Mouse (Mus musculus) ovary, adult 18-20 months (tissue): ENCODE measurements at regions not wholly inside any gene's neighbourhood (a gene's known extent, or its start where the extent isn't known, plus 50 kb on each side); places are given as distances from the start of the nearest gene placed in this dataset.
"Not testable (repeated sequence)": the region's sequence is repeated elsewhere in the genome, so short reads cannot be mapped to it uniquely, and the experiment has no call there.

Experiments used
- DNase-seq: peaks from one replicate; pipeline ENCODE4 v3.0.0; 2022; ENCODE audit warnings: low spot score, mixed read lengths

DNA sequence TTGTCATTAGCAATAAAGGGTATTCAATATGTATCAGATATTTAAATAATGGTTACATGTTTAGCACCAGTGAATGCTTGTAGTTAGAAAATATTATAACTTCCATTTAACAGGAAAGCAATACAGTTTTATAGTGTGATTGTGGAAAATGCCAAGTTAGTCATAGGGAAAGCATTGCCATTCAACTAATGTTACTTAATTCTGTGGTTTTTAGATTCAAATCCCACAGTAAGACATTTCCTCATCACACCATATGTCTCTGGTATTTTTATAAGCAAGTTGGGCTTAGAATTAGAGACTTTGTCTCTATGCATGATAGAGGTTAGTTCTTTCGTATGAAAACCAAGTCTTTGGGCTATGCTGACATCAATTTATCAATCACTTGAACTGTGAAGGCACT is 133.0 kb downstream of the Prr30 start:
- no peak for DNase-seq

- no peak for DNase-seq
These were observed 143.3 kb downstream of the Prr30 start for GRCm38 (mm10) chr14:101056874-101057273.

DNA sequence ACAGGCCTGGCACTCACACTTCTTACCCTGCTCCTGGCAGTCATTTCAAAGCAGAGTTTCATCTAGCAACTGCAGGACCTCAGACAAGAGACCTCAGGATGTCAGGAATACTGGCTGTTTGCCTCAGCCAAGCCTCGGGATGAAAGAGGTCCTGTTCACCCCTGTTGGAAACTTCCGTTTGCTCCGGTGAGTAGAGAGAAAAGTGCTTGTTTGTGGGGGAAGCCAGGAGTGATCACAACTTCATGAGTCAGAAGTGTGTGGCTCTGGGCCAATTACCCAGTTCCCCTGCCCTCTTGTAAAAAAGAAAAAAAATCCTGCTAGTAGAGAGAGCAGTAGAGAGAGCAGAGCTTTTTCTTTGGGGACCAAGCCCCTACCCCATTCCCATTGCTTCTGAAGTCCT is 144.2 kb downstream of the Prr30 start:
- peak; percentile 1 for DNase-seq

DNA sequence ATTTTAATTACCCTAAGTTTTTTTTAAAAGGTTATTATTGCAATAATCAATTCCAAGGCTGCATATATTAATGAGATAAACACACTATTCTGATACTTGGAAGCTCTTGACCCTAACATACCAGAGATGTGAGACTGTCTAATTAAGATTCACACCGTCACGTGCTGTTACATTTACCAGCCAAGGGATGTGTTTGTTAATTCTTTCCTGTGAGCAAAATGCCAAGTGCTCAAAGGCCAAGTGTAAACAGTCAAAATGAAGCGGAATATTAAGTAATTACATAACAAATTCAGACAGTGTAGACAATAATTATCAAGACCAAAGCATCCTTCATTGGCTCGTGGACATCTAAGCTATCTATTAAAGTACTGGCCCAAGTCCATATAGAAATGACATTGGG is 145.3 kb downstream of the Prr30 start:
- DNase-seq, result no peak

DNA sequence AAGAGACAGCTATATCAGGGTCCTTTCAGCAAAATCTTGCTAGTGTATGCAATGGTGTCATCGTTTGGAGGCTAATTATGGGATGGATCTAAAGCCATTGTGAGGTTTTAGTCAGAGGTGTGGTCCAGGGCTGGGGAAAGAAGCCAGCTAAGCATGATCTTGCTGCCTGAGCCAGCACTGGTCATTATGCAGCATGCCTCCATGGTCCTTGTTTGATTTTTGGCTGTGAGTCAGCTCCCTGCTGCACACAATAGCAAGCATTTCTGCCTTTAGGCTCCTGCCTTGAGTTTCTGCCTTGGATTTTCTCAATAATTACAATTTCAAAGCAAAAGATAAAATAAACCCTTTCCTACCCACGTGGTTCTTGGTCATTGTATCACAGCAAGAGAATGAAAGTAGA is 147.4 kb downstream of the Prr30 start:
- no peak for DNase-seq

GRCm38 (mm10) chr14:101050212-101050611 is 149.9 kb downstream of the Prr30 start:
- no peak for DNase-seq

GRCm38 (mm10) chr14:101049664-101050203 is 150.4 kb downstream of the Prr30 start:
- no peak for DNase-seq

GRCm38 (mm10) chr14:101043494-101043893 is 156.6 kb downstream of the Prr30 start:
- no peak for DNase-seq

DNA sequence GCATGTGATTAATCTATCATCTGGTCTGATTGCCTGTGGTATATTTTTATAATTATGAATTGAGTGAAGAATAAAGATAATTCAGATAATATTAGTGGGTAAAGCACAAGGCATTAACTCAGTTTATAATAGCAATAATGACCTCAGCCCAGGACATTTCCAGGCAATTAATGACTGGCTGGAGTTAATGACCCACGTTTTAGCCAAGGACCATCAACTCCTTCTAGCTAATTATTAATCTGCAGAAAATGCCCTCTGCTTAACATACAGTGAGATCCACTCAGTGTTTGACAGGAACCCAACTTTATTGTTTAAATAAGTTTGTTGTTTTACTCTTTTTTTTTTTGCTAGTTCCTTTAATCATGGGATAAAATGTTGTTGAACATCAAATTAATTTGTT is 199.1 kb downstream of the Prr30 start:
- DNase-seq, result no peak

GRCm38 (mm10) chr14:100980754-100981153 is 219.4 kb downstream of the Prr30 start:
- DNase-seq, result no peak

- no peak for DNase-seq
These were observed 221.6 kb downstream of the Prr30 start for GRCm38 (mm10) chr14:100978515-100978914.

DNA sequence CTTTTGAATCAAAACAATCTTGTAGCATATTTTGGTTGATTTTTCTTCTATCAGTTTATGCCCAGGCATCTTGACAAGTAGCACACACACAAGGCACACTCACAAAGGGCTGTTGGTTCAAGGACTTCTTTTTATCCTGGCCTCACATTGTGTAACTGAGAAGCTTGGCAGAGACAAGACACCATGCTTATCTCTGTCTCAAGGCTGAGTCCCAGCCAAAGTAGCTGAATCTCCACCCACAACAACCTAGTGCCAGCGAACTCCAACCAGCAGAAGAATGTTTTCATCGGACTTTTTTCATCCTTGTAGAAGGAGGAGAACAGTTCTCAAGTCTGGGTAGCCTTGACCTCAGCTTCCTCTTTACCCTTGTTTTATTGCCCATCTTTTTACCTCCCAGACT is 229.2 kb downstream of the Prr30 start:
- DNase-seq, result peak; percentile 92

DNA sequence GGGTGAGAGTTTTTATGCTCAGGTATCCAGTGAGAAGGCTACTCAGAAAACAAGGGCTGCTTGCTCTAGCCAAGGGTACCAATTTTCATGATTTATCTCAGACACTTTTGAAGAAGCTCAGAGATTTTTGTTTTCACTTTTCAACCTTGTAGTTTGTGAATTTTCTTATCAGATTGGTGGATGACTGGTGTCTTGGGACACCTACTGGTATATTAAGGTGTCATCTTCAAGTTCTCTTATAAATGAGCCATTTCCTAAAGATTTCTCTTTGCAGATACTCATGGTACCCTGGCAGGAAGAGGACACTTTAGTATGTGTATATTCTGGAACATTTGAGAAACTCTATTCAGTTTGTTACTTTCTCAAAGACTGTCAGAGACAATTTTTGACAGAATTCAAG is 239.9 kb downstream of the Prr30 start:
- no peak for DNase-seq

DNA sequence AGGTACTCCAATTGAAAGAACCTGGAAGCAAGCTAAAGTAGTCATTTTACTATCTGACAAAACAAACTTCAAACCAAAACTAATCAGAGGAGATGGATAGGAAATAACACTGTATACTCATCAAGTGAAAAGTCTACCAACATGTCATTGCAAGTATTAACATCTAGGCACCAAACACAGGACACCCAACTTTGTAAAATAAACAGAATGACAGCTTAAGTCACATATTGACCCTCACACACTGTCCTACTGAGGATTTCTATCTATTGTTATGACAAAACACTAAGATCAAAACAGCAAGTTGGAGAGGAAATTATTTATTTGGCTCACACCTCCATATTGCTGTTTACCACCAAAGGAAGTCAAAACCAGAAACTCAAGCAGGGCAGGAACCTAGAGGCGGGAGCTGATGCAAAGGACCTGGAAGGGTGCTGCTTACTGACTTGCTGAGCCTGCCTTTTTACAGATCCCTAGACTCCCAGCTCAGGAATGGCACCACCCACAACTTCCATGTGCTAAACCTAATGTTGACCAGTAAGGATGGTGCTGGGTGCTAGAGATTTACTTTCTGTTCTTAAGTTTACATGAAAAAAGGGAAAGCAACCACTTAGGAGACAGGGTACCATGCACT is 244.2 kb downstream of the Prr30 start:
- DNase-seq, result no peak

DNA sequence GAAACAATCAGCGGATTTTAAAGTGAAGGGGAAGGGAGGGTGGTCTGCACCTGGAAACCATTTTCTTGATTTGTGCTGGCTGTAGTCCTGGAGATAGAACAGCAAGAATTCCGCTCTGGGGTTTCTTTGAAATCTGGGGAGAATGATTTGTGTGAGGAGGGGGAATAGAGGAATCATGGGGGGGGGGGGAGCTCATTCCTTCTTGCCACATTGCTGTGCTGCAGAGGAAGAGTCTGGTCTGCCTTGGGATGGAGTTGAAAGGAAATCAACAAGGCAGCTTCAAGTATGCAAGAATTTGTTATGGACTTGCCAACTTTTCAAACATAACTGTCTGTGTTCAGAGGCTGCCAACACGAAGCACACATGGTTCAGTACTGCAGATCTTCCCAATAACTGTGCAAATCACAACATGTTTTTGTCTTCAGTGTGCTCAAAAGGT is 249.4 kb downstream of the Prr30 start:
- DNase-seq, result no peak

- DNase-seq, result not testable (repeated sequence)
These were observed 252.5 kb downstream of the Prr30 start for GRCm38 (mm10) chr14:100947625-100948024.

DNA sequence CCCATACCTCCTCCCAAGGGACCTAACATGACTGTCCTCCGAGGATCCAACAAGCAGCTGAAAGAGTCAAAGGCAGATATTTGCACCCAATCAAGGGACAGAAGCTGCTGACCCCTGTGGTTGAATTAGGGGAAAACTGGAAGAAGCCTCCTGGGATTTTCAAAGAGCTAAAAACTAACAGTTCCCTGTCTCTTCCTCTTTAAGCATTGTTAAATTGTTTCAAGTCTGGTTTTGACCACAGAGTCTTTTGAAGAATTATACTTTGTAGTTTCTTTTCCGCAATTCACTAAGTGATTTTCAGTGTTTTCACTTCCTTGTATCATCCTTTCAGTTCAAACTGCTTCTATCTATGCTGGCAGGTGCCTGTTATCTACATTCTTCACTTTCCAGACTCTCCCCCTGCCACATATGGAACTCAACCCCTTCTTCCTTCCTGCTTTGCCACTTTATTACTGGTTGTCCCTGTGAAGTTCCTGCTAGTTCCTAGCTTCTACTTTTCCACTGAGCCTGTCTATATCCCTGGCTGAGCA is 262.7 kb downstream of the Prr30 start:
- DNase-seq, result no peak

DNA sequence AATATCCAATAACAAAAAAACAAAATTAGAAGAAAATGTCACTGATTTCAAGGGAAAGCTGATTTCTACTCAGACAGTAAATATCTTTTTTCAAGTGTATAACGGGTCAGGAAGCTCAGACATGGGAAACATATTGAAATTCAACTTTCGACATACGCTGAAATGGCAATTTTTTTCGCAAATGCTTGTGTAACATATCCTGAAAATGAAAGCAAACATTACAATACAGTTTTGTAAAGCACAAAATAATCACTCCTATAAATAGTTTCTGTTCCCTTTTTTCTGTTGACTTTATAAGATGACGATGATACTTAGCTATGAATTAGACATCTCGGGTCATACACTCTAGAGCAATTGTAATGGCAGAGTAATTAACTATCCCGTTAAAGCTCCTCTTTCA is 265.6 kb downstream of the Prr30 start:
- no peak for DNase-seq

GRCm38 (mm10) chr14:100924880-100925279 is 275.2 kb downstream of the Prr30 start:
- no peak for DNase-seq

- no peak for DNase-seq
These were observed 299.9 kb downstream of the Prr30 start for GRCm38 (mm10) chr14:100900221-100900620.

DNA sequence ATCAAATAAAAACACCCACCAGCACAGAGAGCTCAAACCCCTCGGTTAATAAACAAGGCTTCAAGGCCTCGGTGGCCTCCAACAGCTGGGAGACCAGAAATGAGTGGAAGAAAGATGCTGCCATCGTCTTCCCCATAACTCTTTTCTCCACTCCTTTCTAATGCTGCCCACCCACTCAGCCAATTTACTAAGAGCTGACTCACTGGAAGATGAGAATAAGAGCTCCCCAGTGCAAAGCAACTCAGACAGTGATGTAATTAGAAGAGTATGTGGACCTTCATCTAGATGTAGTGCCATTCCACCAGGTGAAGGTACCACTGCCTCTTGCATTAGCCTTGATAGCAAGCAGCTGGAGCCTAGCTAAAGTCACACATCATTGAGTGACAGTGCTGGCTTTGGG is 301.1 kb downstream of the Prr30 start:
- DNase-seq, result no peak

DNA sequence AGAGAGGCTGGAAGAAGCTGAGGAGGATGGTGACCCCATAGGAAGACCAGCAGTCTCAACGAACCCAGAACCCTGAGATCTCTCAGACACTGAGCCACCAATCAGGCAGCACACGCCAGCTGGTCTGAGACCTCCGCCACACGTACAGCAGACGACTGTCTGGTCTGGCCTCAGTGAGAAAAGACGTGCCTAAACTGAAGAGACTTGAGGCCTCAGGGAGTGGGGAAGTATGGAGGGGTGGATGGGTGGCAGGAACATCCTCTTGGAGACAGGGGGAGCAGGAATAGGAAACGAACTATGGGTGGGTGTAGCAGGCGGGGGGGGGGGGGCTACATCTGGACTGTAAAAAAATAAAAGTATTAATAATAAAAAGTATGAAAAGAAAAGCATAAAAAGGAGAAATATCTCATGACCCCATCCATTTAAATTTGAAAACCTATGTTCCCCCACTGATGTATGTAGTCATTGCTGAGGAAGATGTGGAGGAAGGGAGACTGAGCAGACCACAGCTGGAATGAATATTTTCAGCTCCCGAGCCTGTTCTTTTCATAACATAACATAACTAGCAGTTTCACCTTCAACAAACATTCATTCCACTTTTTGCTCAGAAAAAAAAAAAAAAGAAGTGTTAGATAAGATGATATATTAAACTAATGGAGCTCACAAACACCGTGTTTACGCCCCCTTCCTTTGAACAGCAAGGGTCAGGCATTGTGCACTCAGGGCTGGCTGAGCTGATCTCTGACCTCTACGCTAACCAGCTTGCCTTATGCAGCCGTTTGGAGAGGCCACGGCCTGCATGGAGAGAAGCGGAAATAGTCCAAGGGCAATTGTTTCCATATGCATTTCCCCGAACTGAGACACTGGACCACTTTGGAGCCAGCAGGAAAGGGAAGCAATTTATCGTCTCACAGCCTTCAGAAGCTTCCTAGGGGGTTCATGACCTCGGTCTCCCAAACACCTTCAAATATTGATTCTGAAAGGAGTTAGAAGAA is 310.7 kb downstream of the Prr30 start:
- DNase-seq, result no peak

DNA sequence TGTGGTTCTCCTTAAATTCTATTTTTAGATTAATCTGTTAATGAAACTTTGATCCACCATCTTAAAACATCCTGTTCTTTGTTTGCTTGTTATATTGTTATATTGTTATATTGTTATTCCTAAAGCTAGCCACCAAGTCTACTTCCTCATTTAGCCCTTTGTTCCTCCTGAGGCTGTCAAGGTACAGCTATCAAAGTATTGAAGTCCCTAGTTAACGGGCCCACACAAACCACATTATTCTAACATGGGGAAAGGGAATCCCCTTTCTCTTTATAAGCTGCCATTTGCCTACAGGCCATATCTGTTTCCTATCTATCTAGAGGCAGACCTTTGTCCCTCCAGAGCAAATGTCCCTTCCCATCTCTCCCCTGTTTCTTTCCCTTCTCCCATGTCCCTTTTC is 317.0 kb downstream of the Prr30 start:
- DNase-seq, result no peak
